Mouse (Mus musculus): ENCODE data around the gene Gm17324.

DNA sequence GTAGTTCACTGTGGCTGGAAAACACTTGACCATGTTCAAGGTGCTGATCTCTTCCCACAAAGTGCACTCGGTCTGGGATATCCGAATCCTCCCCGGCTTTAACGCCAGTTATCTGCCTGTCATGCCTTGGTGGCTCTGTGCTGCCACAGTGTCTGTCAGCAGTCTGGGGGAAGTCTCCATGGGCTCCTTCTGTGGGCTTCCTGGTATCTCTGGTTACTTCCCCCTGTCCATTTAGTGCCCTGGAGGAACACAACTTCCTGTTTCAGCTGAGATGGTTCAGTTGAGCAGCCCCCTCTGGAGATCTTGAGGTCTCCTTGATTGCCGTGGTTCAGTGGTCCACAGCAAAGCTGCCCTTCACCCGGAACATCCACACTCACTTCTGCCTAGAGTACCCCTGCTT, 20.4 kb downstream of the Gm17324 start:
- TF ChIP-seq CTCF (IDR thresholded peaks at IDR 0.05; ENCODE audit: control insufficient read depth, insufficient read depth, insufficient read length) (no peak), CEBPB (IDR thresholded peaks at IDR 0.05; ENCODE audit: low read depth) (no peak), MYOD1 (IDR thresholded peaks at IDR 0.05; ENCODE audit: control insufficient read depth, insufficient read length, low read depth) (no peak)
